Mouse (Mus musculus): ENCODE data around the gene Rab40c. TPM values are rescaled to one million over a fixed set of nuclear protein-coding genes. Genes with fewer than 3 reads are reported as not detected.

Gene Rab40c
- polyA plus RNA-seq, 1 experiment: 34.8 TPM

DNA sequence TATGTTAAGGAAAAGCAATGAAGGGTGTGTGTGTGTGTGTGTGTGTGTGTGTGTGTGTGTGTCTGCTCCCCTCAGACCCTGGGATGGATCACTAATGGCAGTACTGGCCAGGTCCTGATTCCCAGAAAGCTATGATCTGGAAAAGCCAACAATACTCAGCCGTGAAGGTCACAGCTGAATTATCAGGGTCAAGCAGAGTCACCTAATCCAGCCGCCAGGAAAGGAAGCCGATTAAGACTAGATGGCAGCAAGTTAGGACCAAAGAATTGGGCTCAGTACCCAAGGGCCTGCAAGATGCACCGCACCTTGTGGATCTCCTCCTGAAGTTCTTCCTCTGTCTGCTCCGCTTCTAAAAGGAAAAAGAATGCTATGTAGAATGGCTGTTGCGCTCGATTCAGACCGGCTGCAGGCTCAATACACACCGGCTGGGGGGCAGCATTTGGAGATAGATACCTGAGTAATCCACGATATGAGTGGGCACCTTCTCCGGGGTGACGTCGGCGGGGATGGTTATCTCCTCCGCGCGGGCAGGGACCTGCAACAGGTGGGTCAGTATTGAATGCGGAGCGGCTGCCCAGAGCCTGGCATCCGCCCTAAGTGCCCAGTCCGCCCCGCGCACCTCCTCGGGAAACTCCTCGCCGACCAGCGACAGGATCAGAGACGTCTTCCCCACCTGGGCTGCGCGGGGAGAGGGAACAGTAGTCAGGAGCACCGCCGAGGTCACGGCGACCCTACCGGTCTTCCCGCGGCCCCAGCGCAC lies 75.7 kb downstream of the Rab40c start:
- Histone ChIP-seq H3K27me3 (replicated peaks; ENCODE audit: control insufficient read depth, insufficient read depth, low read length) (no peaks in the 10 kb centered on the region), H3K4me1 (ENCODE audit: control insufficient read depth, insufficient read depth, low read length) (peaks cover 13% of the 10 kb centered on the region), H3K36me3 (ENCODE audit: control insufficient read depth, insufficient read depth, low read length) (no peaks in the 10 kb centered on the region; the same call in 1 of the 2 replicates), H3K4me3 (ENCODE audit: insufficient read depth, low read depth, low read length) (peak overlapping the region; percentile 78), H3K27ac (ENCODE audit: insufficient read depth, low read depth, low read length) (peak overlapping the region; percentile 77)
- DNase-seq: peak; percentile 52
- TF ChIP-seq CTCF (conservative IDR thresholded peaks at IDR 0.05; ENCODE audit: insufficient read depth, insufficient read length, low read depth, low read length) (no peak), POLR2A (IDR thresholded peaks at IDR 0.05; ENCODE audit: low read depth, low read length) (no peak)
- under 1% methylated on average over 38 of the region's 38 CpGs for WGBS

DNA sequence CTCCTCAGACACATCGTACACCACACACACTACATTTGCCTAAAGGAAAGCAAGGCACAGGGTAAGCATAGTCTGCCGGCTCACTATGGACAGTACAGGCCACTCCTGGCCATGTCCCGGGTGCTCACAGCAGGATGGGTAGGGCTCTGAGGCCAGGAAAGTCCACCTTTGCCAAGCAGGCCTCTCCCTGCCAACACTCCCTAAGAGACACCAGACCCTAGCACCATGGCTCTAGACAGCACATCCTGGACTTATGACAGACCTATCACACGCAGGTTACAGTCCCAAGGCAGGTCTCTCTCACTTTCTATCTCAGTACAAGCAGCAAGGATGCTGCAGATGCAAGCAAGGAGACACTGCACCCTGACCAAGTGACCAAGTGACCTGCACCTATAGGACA lies 76.4 kb downstream of the Rab40c start:
- 72% methylated on average over 4 of the region's 4 CpGs for WGBS
- DNase-seq: no peak
- TF ChIP-seq CTCF (conservative IDR thresholded peaks at IDR 0.05; ENCODE audit: insufficient read depth, insufficient read length, low read depth, low read length) (no peak), POLR2A (IDR thresholded peaks at IDR 0.05; ENCODE audit: low read depth, low read length) (no peak)
- Histone ChIP-seq H3K4me3 (ENCODE audit: insufficient read depth, low read depth, low read length) (peak overlapping the region; percentile 78), H3K4me1 (ENCODE audit: control insufficient read depth, insufficient read depth, low read length) (peaks cover 16% of the 10 kb centered on the region), H3K27ac (ENCODE audit: insufficient read depth, low read depth, low read length) (peak overlapping the region; percentile 77; the same call in 1 of the 2 replicates), H3K36me3 (ENCODE audit: control insufficient read depth, insufficient read depth, low read length) (no peaks in the 10 kb centered on the region; the same call in 1 of the 2 replicates), H3K27me3 (replicated peaks; ENCODE audit: control insufficient read depth, insufficient read depth, low read length) (no peaks in the 10 kb centered on the region)

DNA sequence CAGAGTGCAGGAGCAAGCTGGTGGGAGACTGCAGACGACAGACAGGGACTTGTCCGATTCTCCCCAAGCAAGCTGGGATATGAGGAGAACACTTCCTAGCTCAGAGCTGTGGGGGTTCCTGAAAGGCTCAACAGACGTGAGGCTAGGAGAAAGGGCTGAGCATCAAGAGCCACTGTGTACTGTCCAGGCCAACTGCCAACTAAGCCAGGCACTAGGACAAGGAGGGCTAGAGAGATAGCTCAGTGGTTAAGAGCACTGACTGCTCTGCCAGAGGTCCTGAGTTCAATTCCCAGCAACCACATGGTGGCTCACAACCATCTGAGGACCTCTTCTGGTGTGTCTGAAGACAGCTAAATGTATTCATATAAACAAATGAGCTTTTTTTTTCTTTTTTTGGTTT lies 77.0 kb downstream of the Rab40c start:
- H3K27ac ChIP-seq (ENCODE audit: insufficient read depth, low read depth, low read length): no peak overlapping the region
- peaks cover 20% of the 10 kb centered on the region for H3K4me1 ChIP-seq (ENCODE audit: control insufficient read depth, insufficient read depth, low read length)
- no peaks in the 10 kb centered on the region for H3K27me3 ChIP-seq (replicated peaks; ENCODE audit: control insufficient read depth, insufficient read depth, low read length)
- no peaks in the 10 kb centered on the region; the same call in 1 of the 2 replicates for H3K36me3 ChIP-seq (ENCODE audit: control insufficient read depth, insufficient read depth, low read length)
- no peak overlapping the region for H3K4me3 ChIP-seq (ENCODE audit: insufficient read depth, low read depth, low read length)
- TF ChIP-seq CTCF (conservative IDR thresholded peaks at IDR 0.05; ENCODE audit: insufficient read depth, insufficient read length, low read depth, low read length) (no peak), POLR2A (IDR thresholded peaks at IDR 0.05; ENCODE audit: low read depth, low read length) (no peak)
- no peak for DNase-seq
- 79% methylated on average over 3 of the region's 3 CpGs for WGBS

DNA sequence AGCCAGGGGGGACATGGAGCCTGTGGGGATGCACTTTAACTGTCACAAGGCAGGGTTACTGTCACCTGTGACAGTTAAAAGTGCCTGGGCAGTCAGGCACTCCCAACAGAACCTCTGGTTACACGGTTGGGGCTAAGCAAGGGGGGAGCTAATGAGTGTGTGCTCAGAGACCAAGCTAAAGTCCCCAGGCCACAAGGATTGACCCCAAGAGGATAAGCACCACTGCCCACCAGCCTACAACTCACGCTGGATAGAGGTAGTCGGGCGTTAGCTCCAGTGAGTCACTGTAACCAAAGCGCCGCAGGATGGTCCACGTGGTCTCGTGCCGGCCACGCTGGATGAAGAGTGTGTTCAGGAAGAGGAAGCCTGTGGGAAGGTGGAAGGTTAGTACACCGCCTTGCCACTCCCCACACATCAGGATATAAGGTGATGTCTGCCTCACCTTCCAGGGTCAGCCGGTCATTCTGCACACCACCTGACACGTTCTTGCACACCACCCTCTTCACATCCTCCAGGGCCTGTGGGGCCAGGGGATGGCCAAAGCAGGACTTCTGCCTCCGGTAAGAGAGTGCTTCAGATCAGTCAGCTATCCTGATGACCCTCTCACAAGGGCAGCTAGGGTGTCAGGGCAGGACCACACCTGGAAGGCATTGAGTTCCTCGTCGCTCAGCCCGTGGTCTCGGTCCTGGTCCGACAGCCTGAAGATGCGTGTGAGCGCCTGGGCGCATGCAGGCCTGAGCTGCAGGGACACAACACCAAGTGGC lies 78.2 kb downstream of the Rab40c start, which contains the start of gene Gm20683:
Gene Gm20683, minus strand, starts transcription at position 647 of the 764 bp plus-strand sequence.
- no peak within 1 kb of the TSS for H3K27ac ChIP-seq (ENCODE audit: insufficient read depth, low read depth, low read length)
- no peak for TF ChIP-seq CTCF (conservative IDR thresholded peaks at IDR 0.05; ENCODE audit: insufficient read depth, insufficient read length, low read depth, low read length)
- TF ChIP-seq POLR2A (IDR thresholded peaks at IDR 0.05; ENCODE audit: low read depth, low read length): no peak
- no peaks in the 10 kb centered on the region; the same call in 1 of the 2 replicates for H3K36me3 ChIP-seq (ENCODE audit: control insufficient read depth, insufficient read depth, low read length)
- DNase-seq: no peak
- H3K27me3 ChIP-seq (replicated peaks; ENCODE audit: control insufficient read depth, insufficient read depth, low read length): no peaks in the 10 kb centered on the region
- peaks cover 25% of the 10 kb centered on the region for H3K4me1 ChIP-seq (ENCODE audit: control insufficient read depth, insufficient read depth, low read length)
- H3K4me3 ChIP-seq (ENCODE audit: insufficient read depth, low read depth, low read length): no peak within 1 kb of the TSS
- 88% methylated on average over 22 of the region's 22 CpGs for WGBS

DNA sequence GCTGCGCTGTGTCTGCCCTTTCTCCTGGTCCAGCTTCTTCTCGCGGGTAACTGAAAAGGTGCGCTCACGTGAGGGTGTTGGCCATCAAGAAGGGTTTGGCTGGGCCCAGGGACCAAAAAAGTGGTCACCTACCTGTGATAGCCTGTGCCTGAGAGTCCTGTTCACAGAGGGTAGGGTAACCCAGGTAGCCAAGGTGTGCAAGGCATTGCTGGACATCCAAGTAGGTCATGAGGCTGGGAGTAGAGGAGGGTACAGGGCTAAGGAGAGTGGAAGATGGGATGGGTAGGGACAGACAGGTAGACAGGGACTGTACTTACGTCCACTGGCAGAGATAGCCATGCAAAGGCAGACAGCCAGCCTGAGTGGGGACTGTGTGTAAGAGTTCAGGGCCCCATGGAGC lies 79.0 kb downstream of the Rab40c start:
- no peak for DNase-seq
- Histone ChIP-seq H3K4me3 (ENCODE audit: insufficient read depth, low read depth, low read length) (no peak overlapping the region), H3K4me1 (ENCODE audit: control insufficient read depth, insufficient read depth, low read length) (peaks cover 33% of the 10 kb centered on the region), H3K27me3 (replicated peaks; ENCODE audit: control insufficient read depth, insufficient read depth, low read length) (no peaks in the 10 kb centered on the region), H3K36me3 (ENCODE audit: control insufficient read depth, insufficient read depth, low read length) (no peaks in the 10 kb centered on the region; the same call in 1 of the 2 replicates), H3K27ac (ENCODE audit: insufficient read depth, low read depth, low read length) (no peak overlapping the region)
- TF ChIP-seq CTCF (conservative IDR thresholded peaks at IDR 0.05; ENCODE audit: insufficient read depth, insufficient read length, low read depth, low read length) (no peak), POLR2A (IDR thresholded peaks at IDR 0.05; ENCODE audit: low read depth, low read length) (no peak)
- 87% methylated on average over 6 of the region's 6 CpGs for WGBS

DNA sequence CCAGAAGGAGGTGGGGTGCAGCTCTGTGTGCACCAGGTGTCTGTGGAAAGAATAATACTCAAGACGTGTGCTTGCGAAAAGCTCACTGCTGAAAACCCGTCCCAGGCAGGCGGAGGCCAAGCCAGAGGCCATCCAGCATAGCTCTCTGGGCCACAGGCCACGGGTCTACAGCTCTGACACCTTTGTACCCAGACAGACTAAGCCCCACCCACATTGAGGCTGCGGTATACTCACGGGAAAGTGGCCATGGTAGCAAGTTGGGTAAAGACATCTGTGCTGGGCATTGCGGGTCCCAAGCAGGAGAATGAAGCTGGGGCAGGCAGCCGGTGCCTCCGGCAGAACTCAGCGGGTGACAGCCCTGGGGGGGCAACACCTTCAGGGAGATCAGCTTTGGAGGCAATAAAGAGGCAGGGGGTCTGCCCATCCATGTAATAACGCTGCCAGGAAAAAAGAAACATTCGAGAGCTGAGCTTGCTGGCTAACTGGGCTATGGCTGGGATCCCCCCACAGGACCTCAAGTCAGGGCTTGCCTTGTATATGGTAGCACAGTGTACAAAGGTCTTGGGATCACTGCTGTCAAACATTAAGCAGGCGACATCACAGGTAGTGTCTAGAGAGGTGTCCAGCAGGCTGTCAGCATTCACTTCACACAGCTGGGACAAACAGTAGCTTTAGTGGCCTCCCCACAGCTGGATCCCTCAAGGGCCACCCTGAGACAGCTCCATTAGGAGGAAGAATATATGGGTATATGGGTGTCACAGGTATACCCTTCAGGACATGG lies 79.9 kb downstream of the Rab40c start:
- Histone ChIP-seq H3K4me1 (ENCODE audit: control insufficient read depth, insufficient read depth, low read length) (peaks cover 37% of the 10 kb centered on the region), H3K27ac (ENCODE audit: insufficient read depth, low read depth, low read length) (peak overlapping the region; percentile 54; the same call in 1 of the 2 replicates), H3K4me3 (ENCODE audit: insufficient read depth, low read depth, low read length) (no peak overlapping the region), H3K36me3 (ENCODE audit: control insufficient read depth, insufficient read depth, low read length) (no peaks in the 10 kb centered on the region; the same call in 1 of the 2 replicates), H3K27me3 (replicated peaks; ENCODE audit: control insufficient read depth, insufficient read depth, low read length) (no peaks in the 10 kb centered on the region)
- DNase-seq: peak; percentile 81
- 58% methylated on average over 14 of the region's 14 CpGs for WGBS
- TF ChIP-seq POLR2A (IDR thresholded peaks at IDR 0.05; ENCODE audit: low read depth, low read length): no peak
- no peak for TF ChIP-seq CTCF (conservative IDR thresholded peaks at IDR 0.05; ENCODE audit: insufficient read depth, insufficient read length, low read depth, low read length)
